Mouse (Mus musculus): Measurements from ENCODE around the gene Cd69.

Gene Cd69

DNA sequence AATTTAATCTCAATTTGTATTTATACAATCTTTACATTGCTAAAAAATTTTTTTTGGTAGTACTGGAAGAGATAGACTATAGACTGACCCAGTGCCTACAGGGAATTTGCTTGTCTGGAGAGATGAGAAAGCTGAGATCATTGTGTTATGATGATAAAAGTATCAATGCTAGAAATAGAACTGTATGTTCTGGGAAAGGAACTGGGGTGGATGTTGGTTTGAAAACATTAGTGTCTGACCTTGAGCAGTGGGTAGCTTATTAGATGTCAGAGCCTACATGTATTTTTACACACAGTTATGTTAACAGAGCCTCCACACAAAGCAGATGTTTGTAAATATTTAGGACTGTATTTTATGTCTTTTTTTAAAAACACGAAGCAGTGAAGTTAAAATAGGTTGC lies 51.1 kb downstream of the Cd69 start:
- no peak for DNase-seq (ENCODE audit: low read depth)

GRCm38 (mm10) chr6:129223611-129224010 lies 51.6 kb downstream of the Cd69 start:
- DNase-seq (ENCODE audit: low read depth), result no peak

GRCm38 (mm10) chr6:129222188-129222800 lies 52.9 kb downstream of the Cd69 start:
- no peak for DNase-seq (ENCODE audit: low read depth)

- no peak for DNase-seq (ENCODE audit: low read depth)
These were observed 54.2 kb downstream of the Cd69 start for GRCm38 (mm10) chr6:129221053-129221452.

- no peak for DNase-seq (ENCODE audit: low read depth)
These were observed 55.2 kb downstream of the Cd69 start for GRCm38 (mm10) chr6:129219897-129220517.

GRCm38 (mm10) chr6:129218191-129218696 lies 57.0 kb downstream of the Cd69 start:
- DNase-seq (ENCODE audit: low read depth), result no peak
